Comparison of ENCODE assay signal across 23 mouse cellular contexts in the genomic region with DNA sequence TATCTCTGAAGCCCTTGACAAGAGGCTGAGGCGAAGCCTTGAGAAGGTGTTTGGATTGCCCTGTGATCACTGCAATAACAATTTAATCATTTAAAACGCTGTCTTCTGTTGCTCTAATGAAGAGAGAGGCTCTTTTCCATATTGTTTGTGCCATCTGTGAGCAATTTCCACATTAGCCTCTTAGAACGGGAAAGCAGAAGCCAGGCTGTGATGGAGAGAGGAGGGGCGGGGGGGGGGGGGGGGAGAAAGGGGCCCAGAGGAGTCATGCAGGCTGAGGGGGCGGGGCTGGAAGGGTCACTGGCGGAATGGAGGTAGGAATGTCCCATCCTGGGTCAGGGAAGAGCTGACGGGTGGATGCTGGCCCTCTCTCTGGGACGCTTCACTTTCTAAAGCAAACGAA.
DNase-seq lines count a peak whose midpoint lies in the region; ATAC-seq and TF ChIP-seq lines count a peak whose summit lies in the region.
"Had no signal": no experiment of that assay in that cellular context is flagged by ENCODE, and none has a peak within 500 bp of the region (broad histone marks: within the 10 kb centered on the region; RNA-seq: fewer than 3 reads in every experiment).

No protein-coding gene starts in this region.

- TF ChIP-seq CTCF in forebrain, postnatal 0 days (IDR thresholded peaks at IDR 0.05; ENCODE audit: low read depth): no peak
- no peak for TF ChIP-seq CTCF in brain, embryonic 14.5 days (IDR thresholded peaks at IDR 0.05; ENCODE audit: borderline replicate concordance, extremely low read depth, insufficient read depth, insufficient read length)

- H3K27me3 ChIP-seq in forebrain, embryonic 16.5 days (replicated peaks; ENCODE audit: control insufficient read depth, insufficient read depth, low read length): no peaks in the 10 kb centered on the region
- H3K27me3 ChIP-seq in forebrain, postnatal 0 days (ENCODE audit: insufficient read depth, low read length): no peaks in the 10 kb centered on the region
- H3K27me3 ChIP-seq in embryonic facial prominence, embryonic 12.5 days: no peaks in the 10 kb centered on the region
- no peaks in the 10 kb centered on the region for H3K27me3 ChIP-seq in neural tube, embryonic 14.5 days (ENCODE audit: control insufficient read depth, insufficient read depth, low read length)

- H3K27ac ChIP-seq in forebrain, embryonic 16.5 days (ENCODE audit: low read length): no peak overlapping the region
- no peak overlapping the region for H3K27ac ChIP-seq in forebrain, postnatal 0 days (ENCODE audit: low read depth, low read length)
- H3K27ac ChIP-seq in embryonic facial prominence, embryonic 12.5 days: no peak overlapping the region
- 0 out of 2 replicates have a peak overlapping the region, but pooled peaks have one; percentile 18 for H3K27ac ChIP-seq in neural tube, embryonic 14.5 days (ENCODE audit: low read depth, low read length)
- H3K27ac ChIP-seq: heart, embryonic 15.5 days; hindbrain, embryonic 14.5 days; kidney, postnatal 0 days had no signal

- DNase-seq in forebrain, postnatal 0 days: no peak
- DNase-seq in brain, embryonic 14.5 days (ENCODE audit: low read depth): peak; percentile 63
- no peak for DNase-seq in Muller cell, postnatal 12 days (ENCODE audit: inconsistent ontology term)
- DNase-seq in B cell, adult 2 months: no peak
- DNase-seq in heart, postnatal 36 days: no peak
- DNase-seq: adrenal gland, postnatal 36 days; cerebellum, adult 18-20 months; cerebellum, postnatal 25 days; gastrocnemius, postnatal 25 days; kidney, adult 11 months; lung, adult 18-20 months; lung, postnatal 14 days; midbrain, embryonic 14.5 days; right cerebral cortex, adult 18-20 months; thymus, postnatal 25 days had no signal

- intact Hi-C loops in heart, postnatal 36 days (cut with DNase I): no loop called here

- no peak overlapping the region for H3K4me2 ChIP-seq in forebrain, embryonic 16.5 days (ENCODE audit: low read length)
- H3K4me2 ChIP-seq in forebrain, postnatal 0 days (ENCODE audit: low read depth): no peak overlapping the region
- 0 out of 2 replicates have a peak overlapping the region, but pooled peaks have one; percentile 19 for H3K4me2 ChIP-seq in embryonic facial prominence, embryonic 12.5 days (replicated peaks)
- H3K4me2 ChIP-seq in neural tube, embryonic 14.5 days (ENCODE audit: low read depth, low read length): no peak overlapping the region
- H3K4me2 ChIP-seq: heart, embryonic 15.5 days; hindbrain, embryonic 14.5 days; liver, embryonic 11.5 days had no signal

- no peak for TF ChIP-seq POLR2A in brain, embryonic 14.5 days (IDR thresholded peaks at IDR 0.05; ENCODE audit: borderline replicate concordance, extremely low read depth, insufficient read depth, insufficient read length, poor library complexity, severe bottlenecking)

- peaks cover 13% of the 10 kb centered on the region for H3K4me1 ChIP-seq in forebrain, embryonic 16.5 days (replicated peaks; ENCODE audit: control insufficient read depth, insufficient read depth, low read length)
- peaks cover 8% of the 10 kb centered on the region; the same call in 1 of the 2 replicates for H3K4me1 ChIP-seq in forebrain, postnatal 0 days (ENCODE audit: insufficient read depth)
- peaks cover 17% of the 10 kb centered on the region for H3K4me1 ChIP-seq in embryonic facial prominence, embryonic 12.5 days
- H3K4me1 ChIP-seq in neural tube, embryonic 14.5 days (ENCODE audit: control insufficient read depth, insufficient read depth, low read length): peaks cover 8% of the 10 kb centered on the region
- H3K4me1 ChIP-seq: heart, embryonic 15.5 days had no signal

- H3K9ac ChIP-seq in forebrain, embryonic 16.5 days (replicated peaks; ENCODE audit: low read depth, low read length): no peak overlapping the region
- no peak overlapping the region for H3K9ac ChIP-seq in forebrain, postnatal 0 days
- no peak overlapping the region for H3K9ac ChIP-seq in embryonic facial prominence, embryonic 12.5 days
- no peak overlapping the region for H3K9ac ChIP-seq in neural tube, embryonic 14.5 days (replicated peaks; ENCODE audit: low read depth, low read length)
- H3K9ac ChIP-seq: heart, embryonic 15.5 days; hindbrain, embryonic 14.5 days had no signal

- 23% methylated on average over 8 of the region's 9 CpGs for WGBS in forebrain, embryonic 16.5 days
- 27% methylated on average over 8 of the region's 9 CpGs for WGBS in forebrain, postnatal 0 days
- 15% methylated on average over 8 of the region's 9 CpGs for WGBS in embryonic facial prominence, embryonic 12.5 days
- WGBS in neural tube, embryonic 14.5 days: 22% methylated on average over 8 of the region's 9 CpGs

- H3K36me3 ChIP-seq in forebrain, embryonic 16.5 days (ENCODE audit: control insufficient read depth, insufficient read depth): no peaks in the 10 kb centered on the region
- no peaks in the 10 kb centered on the region for H3K36me3 ChIP-seq in forebrain, postnatal 0 days (ENCODE audit: insufficient read depth)
- H3K36me3 ChIP-seq in embryonic facial prominence, embryonic 12.5 days: no peaks in the 10 kb centered on the region
- no peaks in the 10 kb centered on the region for H3K36me3 ChIP-seq in neural tube, embryonic 14.5 days (ENCODE audit: control insufficient read depth, insufficient read depth, low read length)
- H3K36me3 ChIP-seq: heart, embryonic 15.5 days had no signal

- no peaks in the 10 kb centered on the region for H3K9me3 ChIP-seq in forebrain, embryonic 16.5 days (ENCODE audit: control insufficient read depth, low read length)
- H3K9me3 ChIP-seq in forebrain, postnatal 0 days (ENCODE audit: low read length): no peaks in the 10 kb centered on the region
- H3K9me3 ChIP-seq in embryonic facial prominence, embryonic 12.5 days: no peaks in the 10 kb centered on the region
- H3K9me3 ChIP-seq in neural tube, embryonic 14.5 days (ENCODE audit: control insufficient read depth, low read length): no peaks in the 10 kb centered on the region
- H3K9me3 ChIP-seq: heart, embryonic 15.5 days had no signal

- ATAC-seq in forebrain, embryonic 16.5 days: 0 out of 2 replicates have a peak, but pooled peaks have one; percentile 52
- ATAC-seq in forebrain, postnatal 0 days: no peak
- ATAC-seq in embryonic facial prominence, embryonic 12.5 days (ENCODE audit: insufficient number of reproducible peaks, insufficient read depth, low FRiP score, low TSS enrichment): no peak
- ATAC-seq in neural tube, embryonic 14.5 days (ENCODE audit: low read depth): no peak

- no peak overlapping the region for H3K4me3 ChIP-seq in forebrain, embryonic 16.5 days (replicated peaks; ENCODE audit: low read length)
- H3K4me3 ChIP-seq in forebrain, postnatal 0 days (ENCODE audit: low read depth, low read length): no peak overlapping the region
- no peak overlapping the region for H3K4me3 ChIP-seq in embryonic facial prominence, embryonic 12.5 days
- H3K4me3 ChIP-seq in neural tube, embryonic 14.5 days (ENCODE audit: low read depth, low read length): no peak overlapping the region
- H3K4me3 ChIP-seq: heart, embryonic 15.5 days; myocyte had no signal
